Mouse (Mus musculus) macrophage (primary cell): ENCODE data around the gene Stxbp6. TPM values are rescaled to one million over a fixed set of nuclear protein-coding genes. Genes with fewer than 3 reads are reported as not detected.

Source experiments
- H3K27ac ChIP-seq: fragments of 350-480 bp; formaldehyde crosslinking; 2 replicates; pipeline ENCODE4 v1.9.0; 2021
- H3K36me3 ChIP-seq: fragments of 350-480 bp; formaldehyde crosslinking; 2 replicates; pipeline ENCODE4 v1.9.0; 2021; ENCODE audit errors: inconsistent target
- H3K4me3 ChIP-seq: fragments of 350-480 bp; formaldehyde crosslinking; 2 replicates; pipeline ENCODE4 v1.9.0; 2021; ENCODE audit errors: inconsistent target
- H3K79me2 ChIP-seq: fragments of 350-480 bp; formaldehyde crosslinking; 2 replicates; pipeline ENCODE4 v1.9.0; 2021; ENCODE audit errors: inconsistent target
- WGBS: methylation state at CpG from one replicate; pipeline ENCODE4 v1.1.7; 2026; ENCODE audit warnings: inconsistent platforms; ENCODE audit not compliant: missing documents; 5-methylcytosine and 5-hydroxymethylcytosine counted together
- polyA plus RNA-seq: library from polyadenylated mRNA; stranded (reverse); fragments of 250-400 nt; gene quantifications from 3 replicates; pipeline ENCODE4 v1.2.4, GENCODE M21; 2018; ENCODE audit warnings: inconsistent platforms

Stxbp6 gene
- polyA plus RNA-seq, 1 experiment from 2014 or later: 0.62 TPM

GRCm38 (mm10) chr12:44939106-44939505 lies 135.4 kb downstream of the Stxbp6 start:
- Histone ChIP-seq H3K27ac (no peak overlapping the region), H3K79me2 (no peaks in the 10 kb centered on the region), H3K36me3 (no peaks in the 10 kb centered on the region), H3K4me3 (no peak overlapping the region)
- WGBS: 88% methylated on average over 8 of the region's 8 CpGs

GRCm38 (mm10) chr12:44932954-44933353 lies 141.6 kb downstream of the Stxbp6 start:
- H3K79me2 ChIP-seq: no peaks in the 10 kb centered on the region
- H3K27ac ChIP-seq: 0 out of 2 replicates have a peak overlapping the region, but pooled peaks have one; percentile 0
- no peaks in the 10 kb centered on the region for H3K36me3 ChIP-seq
- 13% methylated on average over 6 of the region's 6 CpGs for WGBS
- H3K4me3 ChIP-seq: no peak overlapping the region

GRCm38 (mm10) chr12:44931716-44932115 lies 142.8 kb downstream of the Stxbp6 start:
- WGBS: 68% methylated on average over 7 of the region's 7 CpGs
- Histone ChIP-seq H3K4me3 (no peak overlapping the region), H3K27ac (no peak overlapping the region), H3K36me3 (no peaks in the 10 kb centered on the region), H3K79me2 (no peaks in the 10 kb centered on the region)

- H3K27ac ChIP-seq: no peak overlapping the region
- H3K36me3 ChIP-seq: no peaks in the 10 kb centered on the region
- no peak overlapping the region for H3K4me3 ChIP-seq
- WGBS: 93% methylated on average over 3 of the region's 3 CpGs
- no peaks in the 10 kb centered on the region for H3K79me2 ChIP-seq
Measured at GRCm38 (mm10) chr12:44928456-44928855, 146.1 kb downstream of the Stxbp6 start.

- WGBS: 89% methylated on average over 3 of the region's 3 CpGs
- Histone ChIP-seq H3K36me3 (no peaks in the 10 kb centered on the region), H3K27ac (no peak overlapping the region), H3K4me3 (no peak overlapping the region), H3K79me2 (no peaks in the 10 kb centered on the region)
Measured at GRCm38 (mm10) chr12:44925901-44926300, 148.6 kb downstream of the Stxbp6 start.

GRCm38 (mm10) chr12:44923273-44923672 lies 151.2 kb downstream of the Stxbp6 start:
- no peaks in the 10 kb centered on the region for H3K79me2 ChIP-seq
- H3K36me3 ChIP-seq: no peaks in the 10 kb centered on the region
- no peak overlapping the region for H3K4me3 ChIP-seq
- 85% methylated on average over 3 of the region's 3 CpGs for WGBS
- H3K27ac ChIP-seq: no peak overlapping the region

- Histone ChIP-seq H3K79me2 (no peaks in the 10 kb centered on the region), H3K27ac (no peak overlapping the region), H3K36me3 (no peaks in the 10 kb centered on the region), H3K4me3 (no peak overlapping the region)
- WGBS: 93% methylated on average over 4 of the region's 4 CpGs
Measured at GRCm38 (mm10) chr12:44922241-44922640, 152.3 kb downstream of the Stxbp6 start.

GRCm38 (mm10) chr12:44919613-44920012 lies 154.9 kb downstream of the Stxbp6 start:
- Histone ChIP-seq H3K79me2 (no peaks in the 10 kb centered on the region), H3K36me3 (no peaks in the 10 kb centered on the region), H3K27ac (peak overlapping the region; percentile 43), H3K4me3 (no peak overlapping the region)
- WGBS: 44% methylated on average over 2 of the region's 2 CpGs

GRCm38 (mm10) chr12:44918929-44919328 lies 155.6 kb downstream of the Stxbp6 start:
- 13% methylated on average over 2 of the region's 2 CpGs for WGBS
- H3K27ac ChIP-seq: peak overlapping the region; percentile 43
- no peak overlapping the region for H3K4me3 ChIP-seq
- no peaks in the 10 kb centered on the region for H3K79me2 ChIP-seq
- H3K36me3 ChIP-seq: no peaks in the 10 kb centered on the region

- Histone ChIP-seq H3K4me3 (no peak overlapping the region), H3K79me2 (no peaks in the 10 kb centered on the region), H3K36me3 (no peaks in the 10 kb centered on the region), H3K27ac (no peak overlapping the region)
- WGBS: 47% methylated on average over 4 of the region's 4 CpGs
Measured at GRCm38 (mm10) chr12:44913854-44914253, 160.7 kb downstream of the Stxbp6 start.

GRCm38 (mm10) chr12:44908028-44908702 lies 166.3 kb downstream of the Stxbp6 start:
- 37% methylated on average over 3 of the region's 3 CpGs for WGBS
- Histone ChIP-seq H3K79me2 (no peaks in the 10 kb centered on the region), H3K4me3 (no peak overlapping the region), H3K36me3 (no peaks in the 10 kb centered on the region), H3K27ac (no peak overlapping the region)

- no peak overlapping the region for H3K27ac ChIP-seq
- no peak overlapping the region for H3K4me3 ChIP-seq
- 100% methylated on average over 2 of the region's 2 CpGs for WGBS
- H3K36me3 ChIP-seq: no peaks in the 10 kb centered on the region
- no peaks in the 10 kb centered on the region for H3K79me2 ChIP-seq
Measured at GRCm38 (mm10) chr12:44906001-44906400, 168.5 kb downstream of the Stxbp6 start.

- Histone ChIP-seq H3K4me3 (no peak overlapping the region), H3K36me3 (no peaks in the 10 kb centered on the region), H3K27ac (no peak overlapping the region), H3K79me2 (no peaks in the 10 kb centered on the region)
- 100% methylated on average over 1 of the region's 1 CpGs for WGBS
Measured at GRCm38 (mm10) chr12:44903205-44903732, 171.2 kb downstream of the Stxbp6 start.

- no peaks in the 10 kb centered on the region for H3K36me3 ChIP-seq
- no peak overlapping the region for H3K27ac ChIP-seq
- no peak overlapping the region for H3K4me3 ChIP-seq
- no peaks in the 10 kb centered on the region for H3K79me2 ChIP-seq
- 88% methylated on average over 5 of the region's 5 CpGs for WGBS
Measured at GRCm38 (mm10) chr12:44899173-44899870, 175.2 kb downstream of the Stxbp6 start.

GRCm38 (mm10) chr12:44896460-44896859 lies 178.0 kb downstream of the Stxbp6 start:
- Histone ChIP-seq H3K79me2 (no peaks in the 10 kb centered on the region), H3K27ac (no peak overlapping the region), H3K4me3 (no peak overlapping the region), H3K36me3 (no peaks in the 10 kb centered on the region)
- 63% methylated on average over 1 of the region's 1 CpGs for WGBS
